Mouse (Mus musculus): ENCODE measurements around the gene Aox2.

- TF ChIP-seq CTCF (IDR thresholded peaks at IDR 0.05; ENCODE audit: low read depth, low read length) (no peak), POLR2A (IDR thresholded peaks at IDR 0.05; ENCODE audit: insufficient read depth, low read length) (no peak)
Measured at GRCm38 (mm10) chr1:58240347-58240746, 37.8 kb upstream of the Aox2 start.
